Mouse (Mus musculus) brain, adult 10 weeks (tissue): Measurements from ENCODE around the gene Gm20605. TPM values are rescaled to one million over a fixed set of nuclear protein-coding genes. Genes with fewer than 3 reads are reported as not detected.

Source experiments
- polyA plus RNA-seq: library from polyadenylated mRNA; stranded (reverse); fragments of 350-450 nt; fragmentation: Illumina TruSeq; extraction: RNeasy Lipid Tissue Mini Kit (QIAGEN cat#74804); gene quantifications from one replicate; pipeline ENCODE4 v1.2.3, GENCODE M21; 2015; ENCODE audit warnings: low read depth, low replicate concordance

The Gm20605 gene
- polyA plus RNA-seq = 8.3 TPM

DNA sequence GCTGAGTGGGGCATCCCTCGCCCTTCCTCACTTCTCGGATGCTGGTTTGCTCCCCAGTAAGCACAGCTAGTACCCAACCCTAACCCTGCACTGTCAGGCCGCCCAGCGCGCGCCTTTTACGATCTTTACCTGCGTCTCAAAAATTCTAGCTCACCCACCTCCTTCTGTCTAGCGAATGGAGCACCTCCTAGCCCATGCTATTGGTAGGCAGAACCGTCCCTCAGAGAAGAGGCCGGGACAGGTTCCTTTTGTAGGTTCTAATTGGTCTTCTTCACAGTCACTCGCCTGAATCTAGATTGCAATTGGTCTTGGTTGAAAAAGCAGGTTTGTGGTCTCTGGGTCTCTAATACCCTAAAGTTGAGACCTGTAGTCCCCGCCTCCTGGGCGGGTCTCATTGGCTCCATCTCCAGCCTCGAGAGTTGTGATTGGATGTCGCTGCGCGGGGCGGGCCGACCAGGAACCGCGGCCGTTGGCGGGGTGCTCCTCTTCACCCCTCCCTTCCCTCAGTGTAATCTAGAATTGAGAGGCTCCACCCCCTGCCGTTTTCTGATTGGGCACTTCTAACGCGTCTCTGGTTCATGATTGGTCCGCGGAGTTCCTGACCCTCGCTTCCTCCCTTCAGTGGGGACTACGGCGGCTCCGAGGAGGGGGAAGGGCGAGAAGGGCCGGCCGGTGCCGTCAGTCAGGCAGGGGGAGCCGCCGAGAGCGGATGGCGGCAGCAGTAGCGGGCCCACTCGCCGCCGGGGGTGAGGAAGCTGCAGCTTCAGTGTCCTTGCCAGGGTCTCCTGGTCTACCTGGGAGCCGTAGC, at the start of gene Gm20605, which contains the start of the genes Fbxo24 and Lrch4:
TSS of gene Gm20605 (plus strand) at position 678 of the 808 bp plus-strand sequence.
TSS of gene Fbxo24 (minus strand) at position 505 of the 808 bp plus-strand sequence.
TSS of gene Lrch4 (plus strand) at position 624 of the 808 bp plus-strand sequence.

DNA sequence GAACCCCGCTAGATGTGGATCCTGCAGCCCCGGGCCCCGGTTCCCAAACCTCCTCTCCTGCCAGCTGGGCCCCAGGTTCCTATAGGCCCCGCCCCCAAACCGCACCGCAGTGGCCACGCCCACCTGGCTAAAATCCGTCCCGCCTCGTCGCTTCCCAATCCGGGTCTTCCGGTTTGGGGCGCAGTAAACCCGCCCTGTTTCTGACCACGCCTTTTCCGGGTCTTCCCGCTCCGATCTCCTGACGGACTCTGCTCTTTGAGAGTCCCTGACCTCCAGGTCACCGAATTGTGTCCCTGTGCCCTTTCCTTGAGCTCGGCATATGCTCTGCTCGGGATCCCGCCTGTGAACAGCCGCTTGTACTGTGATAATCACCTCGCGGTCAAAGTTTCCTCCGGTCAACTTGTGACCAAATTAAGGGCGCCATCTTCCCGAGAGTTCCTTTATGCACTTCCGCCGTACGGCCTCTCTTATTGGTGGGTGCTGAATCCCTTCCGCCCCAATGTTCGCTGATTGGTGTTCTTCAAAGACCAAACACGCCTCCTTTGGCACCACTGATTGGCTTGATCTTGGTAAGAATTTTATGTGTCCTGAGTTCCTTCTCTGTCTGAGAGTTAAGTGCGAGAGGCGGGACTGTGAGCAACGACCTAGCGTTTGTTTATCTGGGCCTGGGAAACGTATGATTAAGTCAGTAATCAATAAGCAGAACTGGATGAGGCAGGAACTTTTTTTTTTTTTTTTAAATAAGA, 28.2 kb upstream of the Gm20605 start, which contains the start of gene Mospd3:
TSS of gene Mospd3 (minus strand) at position 440 of the 746 bp plus-strand sequence.

DNA sequence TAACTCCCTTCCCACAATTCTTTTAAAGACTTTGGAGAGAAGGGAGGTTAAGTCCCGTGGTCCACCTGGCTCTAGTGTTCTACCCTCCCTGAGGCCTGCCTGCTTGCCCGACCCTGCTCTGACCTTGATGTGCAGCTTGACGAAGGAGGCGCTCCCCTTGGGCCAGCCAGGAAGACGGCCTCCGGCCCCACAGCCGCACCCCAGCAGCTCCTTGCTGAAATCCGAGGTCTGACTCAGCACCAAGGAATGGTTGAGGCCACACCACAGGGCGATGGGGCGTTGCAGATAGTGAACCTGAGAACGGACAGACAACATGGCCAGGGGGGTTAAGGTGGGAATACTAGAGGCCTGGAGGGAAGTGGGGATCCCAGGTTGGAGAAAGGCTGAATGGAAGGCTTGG, 15.4 kb upstream of the Gm20605 start, which contains the start of gene Pcolce:
TSS of gene Pcolce (minus strand) at position 235 of the 400 bp plus-strand sequence.

DNA sequence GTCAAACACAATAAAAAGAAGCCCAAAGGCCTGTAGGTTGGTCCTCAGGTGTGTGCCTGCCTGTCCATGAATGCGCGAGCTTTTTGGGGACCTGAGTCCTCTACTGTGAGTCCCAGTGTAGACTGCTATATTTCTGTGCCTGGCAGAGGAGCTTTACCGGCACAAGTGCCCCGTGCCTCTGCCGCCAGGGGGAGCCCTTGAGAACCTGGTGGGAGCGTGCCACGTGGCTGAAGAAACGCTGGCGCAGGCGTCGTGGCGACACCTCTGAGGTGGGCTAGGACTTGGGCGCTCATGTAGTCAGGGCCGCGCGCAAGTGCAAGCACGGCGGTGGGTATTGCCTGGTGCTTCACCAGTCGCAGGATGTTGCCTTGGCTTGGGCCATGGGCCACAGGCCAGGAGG, 12.1 kb downstream of the Gm20605 start, which contains the start of gene Sap25:
TSS of gene Sap25 (plus strand) at position 281 of the 400 bp plus-strand sequence.

DNA sequence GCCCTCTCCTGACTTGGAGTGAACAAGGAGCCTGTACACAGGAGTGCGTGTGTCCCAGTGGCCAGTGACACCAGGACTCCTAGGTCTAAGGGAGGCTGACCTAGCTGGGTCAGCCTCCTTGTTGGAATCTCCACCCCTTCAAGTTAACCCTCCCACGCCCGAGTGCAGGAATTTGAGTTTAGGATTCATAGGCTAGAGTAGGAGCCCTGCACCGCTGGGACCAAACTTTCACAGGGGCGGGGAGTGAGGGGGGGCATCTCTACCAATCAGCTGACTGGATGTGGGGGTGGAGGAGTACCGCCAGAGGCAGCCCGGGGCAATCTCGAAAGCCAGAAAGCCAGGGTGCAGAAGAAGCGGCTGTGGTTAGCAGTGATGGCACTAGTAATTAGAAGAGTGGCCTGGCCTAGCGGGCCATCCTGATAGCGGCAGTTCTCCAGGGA, 16.7 kb downstream of the Gm20605 start, which contains the start of gene Irs3:
TSS of gene Irs3 (minus strand) at position 63 of the 440 bp plus-strand sequence.

DNA sequence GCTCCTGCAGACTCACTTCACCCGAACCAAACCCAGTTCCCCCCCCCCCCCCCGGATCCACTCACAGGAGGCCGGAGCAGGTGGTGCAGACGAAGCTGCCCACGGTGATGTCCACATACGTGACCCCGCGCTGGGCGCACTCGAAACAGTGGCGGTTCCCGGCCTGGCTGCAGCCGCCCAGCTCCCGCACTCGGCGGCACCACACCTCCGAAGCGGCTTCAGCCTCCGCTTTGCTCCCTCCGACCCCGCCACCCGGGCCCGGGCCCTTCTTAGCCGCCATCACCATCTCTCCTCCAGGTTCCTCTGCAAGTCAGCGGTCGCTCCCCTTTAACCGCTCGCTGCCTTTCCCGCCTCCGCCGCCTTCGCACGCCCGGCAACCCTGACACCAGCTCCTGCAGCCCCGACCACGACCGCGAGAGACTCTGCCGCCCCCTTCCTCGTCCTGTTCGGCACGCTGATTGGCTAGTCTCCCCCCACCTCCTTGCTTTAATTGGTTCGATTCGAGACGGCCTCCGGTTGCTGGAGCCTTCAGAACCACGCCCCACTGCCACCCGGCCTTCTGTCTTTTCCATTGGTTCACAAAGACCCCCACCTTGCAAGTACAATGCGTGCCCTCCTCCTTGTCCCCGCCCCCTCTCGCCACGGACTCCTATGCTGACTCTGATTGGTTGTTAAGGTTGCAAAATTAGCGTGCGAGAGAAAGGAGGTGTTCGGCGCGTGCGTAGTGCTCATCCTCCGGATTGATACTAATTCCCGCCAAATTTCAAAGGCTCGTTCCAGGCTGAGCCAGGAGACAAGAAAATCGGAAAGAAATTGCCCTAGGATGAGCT, 55.5 kb downstream of the Gm20605 start, which contains the start of gene Agfg2:
TSS of gene Agfg2 (minus strand) at position 433 of the 830 bp plus-strand sequence.

Other genes with a start within 250 kb of the Gm20605 start
- 0.09 TPM for gene Zan, start 152.1 kb upstream of the Gm20605 start, polyA plus RNA-seq
- gene Pop7, start 126.7 kb upstream of the Gm20605 start, polyA plus RNA-seq = 31.7 TPM
- gene Gigyf1, start 110.6 kb upstream of the Gm20605 start, polyA plus RNA-seq = 28.4 TPM
- gene Epo, start 95.9 kb upstream of the Gm20605 start, polyA plus RNA-seq = not detected
- 511 TPM for gene Gnb2, start 95.7 kb upstream of the Gm20605 start, polyA plus RNA-seq
- gene Actl6b, start 75.7 kb upstream of the Gm20605 start, polyA plus RNA-seq = 130 TPM
- 7.5 TPM for gene Tfr2, start 59.3 kb upstream of the Gm20605 start, polyA plus RNA-seq
- 19.5 TPM for gene Mospd3, start 28.1 kb upstream of the Gm20605 start, polyA plus RNA-seq
- 12.1 TPM for gene Pcolce, start 15.4 kb upstream of the Gm20605 start, polyA plus RNA-seq
- gene Fbxo24, start 173 bp upstream of the Gm20605 start, polyA plus RNA-seq = not detected
- gene Lrch4, start 54 bp upstream of the Gm20605 start, polyA plus RNA-seq = 10.6 TPM
- gene Sap25, start 12.2 kb downstream of the Gm20605 start, polyA plus RNA-seq = 4.2 TPM
- gene Irs3, start 16.5 kb downstream of the Gm20605 start, polyA plus RNA-seq = not detected
- 33.0 TPM for gene Agfg2, start 55.6 kb downstream of the Gm20605 start, polyA plus RNA-seq
- 57.5 TPM for gene Nyap1, start 112.4 kb downstream of the Gm20605 start, polyA plus RNA-seq
- 226 TPM for gene Tsc22d4, start 116.6 kb downstream of the Gm20605 start, polyA plus RNA-seq
- gene Ppp1r35, start 149.7 kb downstream of the Gm20605 start, polyA plus RNA-seq = 25.6 TPM
- 32.0 TPM for gene Mepce, start 158.5 kb downstream of the Gm20605 start, polyA plus RNA-seq
- gene Zcwpw1, start 158.6 kb downstream of the Gm20605 start, polyA plus RNA-seq = 9.6 TPM
- gene Pilra, start 207.1 kb downstream of the Gm20605 start, polyA plus RNA-seq = 1.0 TPM
- gene Pilrb1, start 228.9 kb downstream of the Gm20605 start, polyA plus RNA-seq = not detected
- gene Pilrb2, start 242.6 kb downstream of the Gm20605 start, polyA plus RNA-seq = not detected